Mouse (Mus musculus) adrenal gland, postnatal 10 days (tissue): ENCODE measurements at regions not wholly inside any gene's neighbourhood (a gene's known extent, or its start where the extent isn't known, plus 50 kb on each side); places are given as distances from the start of the nearest gene placed in this dataset. TPM values are rescaled to one million over a fixed set of nuclear protein-coding genes. Genes with fewer than 3 reads are reported as not detected.
A peak's percentile ranks its signal among the peaks of the same experiment; 100 is the strongest.

Source experiments
- DNase-seq: peaks from one replicate; pipeline ENCODE4 v3.0.0; 2021; ENCODE audit warnings: mixed read lengths
- microRNA-seq: library from miRNA; unstranded; fragments of <30 nt; microRNA quantifications from one replicate; pipeline ENCODE4 v1.2.0, GENCODE M21; 2021

GRCm38 (mm10) chr4:23994261-23994965 lies 501.8 kb upstream of the Mms22l start:
- DNase-seq: no peak

- no peak for DNase-seq
These were observed 489.8 kb upstream of the Mms22l start for GRCm38 (mm10) chr4:24006257-24006955.

- DNase-seq: peak; percentile 71
These were observed 476.8 kb upstream of the Mms22l start for GRCm38 (mm10) chr4:24019178-24020104.

Small RNA genes lying in the stretch of these regions (microRNA-seq; reads per million reads assigned to microRNA genes)
- gene Gm25978: not detected
